Mouse (Mus musculus) CH12.LX (cell line): Measurements from ENCODE around the gene Bicd2. TPM values are rescaled to one million over a fixed set of nuclear protein-coding genes. Genes with fewer than 3 reads are reported as not detected.
A peak's percentile ranks its signal among the peaks of the same experiment; 100 is the strongest.

ENCODE experiments used
- DNase-seq: peaks from one replicate; pipeline ENCODE4 v3.0.0-alpha.2; 2013; ENCODE audit errors: extremely low read depth
- H3K27ac ChIP-seq: 2 replicates; pipeline ENCODE4 v1.5.1; 2012; ENCODE audit warnings: low read depth, mild to moderate bottlenecking, control low read depth, moderate library complexity; ENCODE audit not compliant: insufficient read depth
- H3K27me3 ChIP-seq: replicated peaks from 2 replicates; pipeline ENCODE3; 2012; ENCODE audit warnings: inconsistent platforms
- H3K36me3 ChIP-seq, 2 experiments: replicated peaks in 1 of 2; 2 replicates each; pipeline versions ENCODE3 to v1.6.1; 2012; ENCODE audit warnings: inconsistent platforms in 1 of 2, low read length in 1 of 2, mild to moderate bottlenecking in 1 of 2, mixed read lengths in 1 of 2, moderate library complexity in 1 of 2; ENCODE audit not compliant: control insufficient read depth in 1 of 2, insufficient read depth in 1 of 2
- H3K4me1 ChIP-seq, 2 experiments: 2 replicates each; pipeline ENCODE4 v1.6.1; 2012; ENCODE audit warnings: inconsistent platforms in 1 of 2, moderate library complexity in 1 of 2; ENCODE audit not compliant: insufficient read depth in 2 of 2, control insufficient read depth in 1 of 2
- H3K4me2 ChIP-seq: 2 replicates; pipeline ENCODE4 v1.6.1; 2012; ENCODE audit warnings: low read depth, mild to moderate bottlenecking, control low read depth; ENCODE audit not compliant: poor library complexity, insufficient read depth, severe bottlenecking
- H3K4me3 ChIP-seq, 3 experiments: fragments of 150-350 bp in 1 of 3; sonication (generic) in 1 of 3; replicated peaks in 1 of 3; 2 replicates each; pipeline versions ENCODE3 to v1.5.1; 2011 to 2012; ENCODE audit warnings: low read depth in 2 of 3, low read length in 2 of 3, mild to moderate bottlenecking in 2 of 3, moderate library complexity in 2 of 3, control low read depth in 1 of 3, improper control_type of control experiment in 1 of 3, inconsistent platforms in 1 of 3, mixed read lengths in 1 of 3; ENCODE audit not compliant: poor library complexity in 1 of 3
- H3K79me2 ChIP-seq: replicated peaks from 2 replicates; pipeline ENCODE4 v1.6.1; 2012; ENCODE audit warnings: mild to moderate bottlenecking, moderate library complexity; ENCODE audit not compliant: control insufficient read depth, poor library complexity, insufficient read depth, severe bottlenecking; ENCODE audit errors: extremely low read depth
- H3K9ac ChIP-seq: 2 replicates; pipeline ENCODE4 v1.6.1; 2012; ENCODE audit warnings: low read depth, mild to moderate bottlenecking, control low read depth, moderate library complexity; ENCODE audit not compliant: insufficient read depth
- H3K9me3 ChIP-seq: replicated peaks from 2 replicates; pipeline ENCODE3; 2012; ENCODE audit warnings: low read length, inconsistent platforms, mixed read lengths
- BHLHE40 ChIP-seq: IDR thresholded peaks from 2 replicates; pipeline ENCODE4 v1.6.1; 2011; ENCODE audit warnings: mild to moderate bottlenecking, low read depth, low read length, improper control_type of control experiment
- CHD2 ChIP-seq: IDR thresholded peaks from 2 replicates; pipeline ENCODE4 v1.6.1; 2011; ENCODE audit warnings: low read length, improper control_type of control experiment
- E2F4 ChIP-seq: IDR thresholded peaks from 2 replicates; pipeline ENCODE4 v1.6.1; 2011; ENCODE audit warnings: low read depth, low read length, improper control_type of control experiment; ENCODE audit not compliant: insufficient replicate concordance
- ETS1 ChIP-seq: conservative IDR thresholded peaks from 2 replicates; pipeline ENCODE4 v1.6.1; 2012; ENCODE audit warnings: low read depth, mild to moderate bottlenecking, inconsistent platforms, low read length, improper control_type of control experiment, moderate library complexity
- HCFC1 ChIP-seq: IDR thresholded peaks from 2 replicates; pipeline ENCODE4 v1.6.1; 2012; ENCODE audit warnings: low read depth, mild to moderate bottlenecking, inconsistent platforms, low read length, improper control_type of control experiment
- IRF4 ChIP-seq: IDR thresholded peaks from 2 replicates; pipeline ENCODE4 v1.6.1; 2014; ENCODE audit warnings: low read depth, mild to moderate bottlenecking, inconsistent platforms, low read length, improper control_type of control experiment
- JUN ChIP-seq: IDR thresholded peaks from 2 replicates; pipeline ENCODE4 v1.6.1; 2011; ENCODE audit warnings: low read depth, mild to moderate bottlenecking, low read length, improper control_type of control experiment, moderate library complexity; ENCODE audit not compliant: insufficient read depth
- JUND ChIP-seq: conservative IDR thresholded peaks from 2 replicates; pipeline ENCODE4 v1.6.1; 2011; ENCODE audit warnings: low read depth, low read length, improper control_type of control experiment
- KAT2A ChIP-seq: IDR thresholded peaks from 2 replicates; pipeline ENCODE4 v1.6.1; 2012; ENCODE audit warnings: low read length, improper control_type of control experiment, inconsistent platforms; ENCODE audit not compliant: insufficient replicate concordance
- MAX ChIP-seq: IDR thresholded peaks from 2 replicates; pipeline ENCODE4 v1.6.1; 2011; ENCODE audit warnings: low read length, improper control_type of control experiment
- MAZ ChIP-seq: IDR thresholded peaks from 2 replicates; pipeline ENCODE4 v1.6.1; 2012; ENCODE audit warnings: low read depth, mild to moderate bottlenecking, inconsistent platforms, low read length, improper control_type of control experiment, moderate library complexity
- MXI1 ChIP-seq: IDR thresholded peaks from 2 replicates; pipeline ENCODE4 v1.6.1; 2011; ENCODE audit warnings: mild to moderate bottlenecking, low read depth, low read length, improper control_type of control experiment
- MYC ChIP-seq: IDR thresholded peaks from 2 replicates; pipeline ENCODE4 v1.6.1; 2011; ENCODE audit warnings: low read depth, mild to moderate bottlenecking, improper control_type of control experiment, low read length
- NELFE ChIP-seq: IDR thresholded peaks from 2 replicates; pipeline ENCODE4 v1.6.1; 2011; ENCODE audit warnings: low read depth, low read length, improper control_type of control experiment
- NRF1 ChIP-seq: IDR thresholded peaks from 2 replicates; pipeline ENCODE4 v1.6.1; 2014; ENCODE audit warnings: low read depth, mild to moderate bottlenecking, inconsistent platforms, low read length, improper control_type of control experiment, moderate library complexity
- PAX5 ChIP-seq: IDR thresholded peaks from 2 replicates; pipeline ENCODE4 v1.6.1; 2012; ENCODE audit warnings: low read length, inconsistent platforms, mixed read lengths
- POLR2A ChIP-seq: IDR thresholded peaks from 2 replicates; pipeline ENCODE4 v1.6.1; 2011; ENCODE audit warnings: low read depth, mild to moderate bottlenecking, improper control_type of control experiment, low read length
- POLR2AphosphoS2 ChIP-seq: IDR thresholded peaks from 2 replicates; pipeline ENCODE4 v1.6.1; 2011; ENCODE audit warnings: low read depth, low read length, improper control_type of control experiment
- RAD21 ChIP-seq: IDR thresholded peaks from 2 replicates; pipeline ENCODE4 v1.6.1; 2011; ENCODE audit warnings: low read depth, mild to moderate bottlenecking, low read length, improper control_type of control experiment, moderate library complexity
- SMC3 ChIP-seq: IDR thresholded peaks from 2 replicates; pipeline ENCODE4 v1.6.1; 2011; ENCODE audit warnings: low read depth, low read length, improper control_type of control experiment
- TBP ChIP-seq: conservative IDR thresholded peaks from 2 replicates; pipeline ENCODE4 v1.6.1; 2011; ENCODE audit warnings: low read depth, low read length, improper control_type of control experiment
- UBTF ChIP-seq: IDR thresholded peaks from 2 replicates; pipeline ENCODE4 v1.6.1; 2012; ENCODE audit warnings: low read depth, mild to moderate bottlenecking, inconsistent platforms, low read length, improper control_type of control experiment, moderate library complexity
- USF1 ChIP-seq: IDR thresholded peaks from 2 replicates; pipeline ENCODE4 v1.6.1; 2014; ENCODE audit warnings: low read depth, mild to moderate bottlenecking, inconsistent platforms, low read length, improper control_type of control experiment
- USF2 ChIP-seq: conservative IDR thresholded peaks from 2 replicates; pipeline ENCODE4 v1.6.1; 2011; ENCODE audit warnings: low read depth, low read length, improper control_type of control experiment
- ZC3H11A ChIP-seq: IDR thresholded peaks from 2 replicates; pipeline ENCODE4 v1.6.1; 2012; ENCODE audit warnings: low read depth, mild to moderate bottlenecking, inconsistent platforms, low read length, improper control_type of control experiment
- ZKSCAN1 ChIP-seq: IDR thresholded peaks from 2 replicates; pipeline ENCODE4 v1.6.1; 2012; ENCODE audit warnings: low read depth, inconsistent platforms, low read length, improper control_type of control experiment, borderline replicate concordance
- ZMIZ1 ChIP-seq: IDR thresholded peaks from 2 replicates; pipeline ENCODE4 v1.6.1; 2012; ENCODE audit warnings: low read depth, mild to moderate bottlenecking, inconsistent platforms, low read length, improper control_type of control experiment
- dilution Hi-C: fragments of 300-500 bp; cut with MboI; formaldehyde crosslinking; loops from 2 replicates; pipeline ENCODE4 v1.14.3; 2020; ENCODE audit warnings: low sequenced_read_pairs; ENCODE audit not compliant: extremely low pct_unique_long_range_greater_than_20kb, extremely low pct_ligation_motif_present
- in situ Hi-C: fragments of 300-500 bp; cut with MboI; formaldehyde crosslinking; loops from 3 replicates; pipeline ENCODE4 v1.14.3; 2019; ENCODE audit warnings: low sequenced_read_pairs, low pct_ligation_motif_present, low pct_unique_long_range_greater_than_20kb, mixed read lengths
- polyA plus RNA-seq: library from polyadenylated mRNA; unstranded; fragments of >175 nt; gene quantifications from 2 replicates; pipeline ENCODE4 v1.2.1, GENCODE M21; 2012; ENCODE audit warnings: low read depth; ENCODE audit not compliant: insufficient read length
- total RNA-seq, 2 experiments: library from RNA; depleted of rRNA; stranded (reverse); fragments of 300-350 nt in 1 of 2; fragments of >200 nt in 1 of 2; gene quantifications; 2 replicates each; pipeline ENCODE4 v1.2.3; 2012 to 2014

The Bicd2 gene
- total and polyA plus RNA-seq, 3 experiments = 16.9 to 26.5 (median 21.0) TPM

DNA sequence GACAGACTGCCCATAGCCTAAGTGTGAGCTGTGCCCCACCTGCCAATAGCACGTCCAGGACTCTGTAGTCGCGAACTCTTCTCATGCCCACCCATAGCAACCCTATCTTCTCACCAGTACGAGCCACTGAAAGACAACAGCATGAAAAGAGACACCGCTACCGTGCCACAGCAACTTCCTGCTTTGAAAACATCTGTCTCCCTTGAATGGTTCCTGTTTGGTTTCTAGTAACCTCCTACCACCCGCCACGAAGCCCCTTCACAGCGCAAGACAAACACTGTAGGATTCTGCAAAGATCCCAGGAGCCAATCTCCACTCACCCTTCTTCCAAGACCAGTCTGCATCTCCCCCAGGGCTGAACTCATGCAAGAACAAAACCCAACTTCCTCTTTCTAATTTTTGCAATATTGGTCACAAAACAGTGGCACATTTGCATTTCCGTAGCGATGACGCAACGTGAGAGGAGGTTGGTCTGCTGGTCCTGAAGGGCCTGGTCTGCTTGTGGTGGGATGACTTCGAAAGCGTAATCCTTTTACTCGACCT, 32.5 kb upstream of the Bicd2 start (continued):
- TF ChIP-seq MAZ = peak; percentile 16; the same call in 1 of the 2 replicates
- TF ChIP-seq IRF4 = peak; percentile 87
- TF ChIP-seq E2F4 = 0 out of 2 replicates have a peak, but pooled peaks have one; percentile 37
- no peak for TF ChIP-seq USF2
- no peak for TF ChIP-seq NRF1
- TF ChIP-seq ZKSCAN1 = no peak
- peak; percentile 91 for TF ChIP-seq NELFE
- TF ChIP-seq TBP = peak; percentile 91
- TF ChIP-seq CHD2 = peak; percentile 68

DNA sequence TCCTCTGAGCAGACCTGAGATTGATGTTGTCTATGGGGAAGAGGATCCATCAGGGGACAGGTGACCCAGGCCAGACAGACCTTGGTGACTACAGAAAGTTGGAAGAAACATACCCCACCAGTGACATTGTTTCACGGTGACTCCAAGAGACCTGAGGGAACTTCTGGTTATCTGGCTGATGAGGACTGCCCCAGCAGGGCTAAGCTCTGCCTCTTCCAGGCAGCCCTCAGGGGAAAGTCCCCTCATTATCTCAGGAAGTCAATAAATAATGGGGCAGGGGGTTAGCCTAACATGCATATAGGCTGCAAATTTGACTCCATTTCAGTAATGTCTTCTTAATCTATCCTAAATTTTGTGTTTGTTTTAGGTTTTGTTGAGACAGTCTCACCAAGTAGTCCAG, 31.9 kb upstream of the Bicd2 start:
- Histone ChIP-seq H3K4me2 (peak overlapping the region; percentile 77), H3K9ac (peak overlapping the region; percentile 41)
- TF ChIP-seq KAT2A (no peak), MYC (no peak), POLR2A (no peak), NRF1 (no peak), POLR2AphosphoS2 (peak; percentile 21; the same call in 1 of the 2 replicates), ZKSCAN1 (no peak; the same call in 1 of the 2 replicates), UBTF (0 out of 2 replicates have a peak, but pooled peaks have one; percentile 43), ZC3H11A (no peak), MAX (no peak)
- TF ChIP-seq, all 38 proteins: peak for 2
- peak overlapping the region; percentile 97 for H3K27ac ChIP-seq
- peaks cover 21 to 45% of the 10 kb centered on the region in 2 experiments for H3K4me1 ChIP-seq
- in situ Hi-C loops = no loop called here
- no peaks in the 10 kb centered on the region for H3K27me3 ChIP-seq
- peaks cover 7 to 22% of the 10 kb centered on the region in 2 experiments for H3K36me3 ChIP-seq
- H3K9me3 ChIP-seq = no peaks in the 10 kb centered on the region
- peak overlapping the region in 2 of 3 experiments; percentile 17 to 71 for H3K4me3 ChIP-seq
- peaks cover 28% of the 10 kb centered on the region for H3K79me2 ChIP-seq
- peak; percentile 59 for DNase-seq
- dilution Hi-C loops = no loop called here

DNA sequence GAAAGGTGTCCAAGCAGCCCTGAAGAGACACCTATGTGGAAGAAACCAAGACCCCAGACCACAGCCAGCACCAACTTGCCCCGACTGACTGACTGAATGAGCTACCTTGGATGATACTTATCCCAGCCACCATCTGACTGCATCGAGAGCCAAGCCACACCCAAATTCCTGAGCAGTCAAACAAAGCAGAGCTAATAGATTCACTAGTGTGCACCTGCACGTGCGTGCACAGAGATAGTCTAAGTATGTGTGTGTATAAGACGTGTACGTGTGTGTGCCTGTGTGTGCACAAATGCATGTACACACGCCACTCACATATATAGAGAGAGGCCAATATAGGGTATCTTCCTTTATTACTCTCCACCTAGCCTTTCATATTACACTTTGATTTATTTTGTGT, 29.7 kb upstream of the Bicd2 start:
- dilution Hi-C loops (no loop called here), in situ Hi-C loops (no loop called here)
- Histone ChIP-seq H3K4me2 (no peak overlapping the region), H3K4me1 (peaks cover 15 to 31% of the 10 kb centered on the region in 2 experiments), H3K9me3 (no peaks in the 10 kb centered on the region), H3K36me3 (peaks cover 2 to 3% of the 10 kb centered on the region in 2 experiments), H3K9ac (no peak overlapping the region), H3K27ac (no peak overlapping the region), H3K27me3 (no peaks in the 10 kb centered on the region), H3K4me3 (no peak overlapping the region)
- no peak for DNase-seq
- TF ChIP-seq TBP = no peak
- TF ChIP-seq JUN = no peak
- TF ChIP-seq ZKSCAN1 = no peak
- TF ChIP-seq ZMIZ1 = no peak
- TF ChIP-seq USF2 = no peak
- no peak for TF ChIP-seq HCFC1
- TF ChIP-seq SMC3 = no peak
- no peak for TF ChIP-seq JUND
- TF ChIP-seq POLR2AphosphoS2 = no peak
- no peak for TF ChIP-seq MYC
- TF ChIP-seq PAX5 = no peak
- TF ChIP-seq USF1 = no peak
- TF ChIP-seq NELFE = no peak
- no peak for TF ChIP-seq RAD21
- no peak for TF ChIP-seq BHLHE40
- TF ChIP-seq KAT2A = no peak
- no peak for TF ChIP-seq MXI1
- TF ChIP-seq IRF4 = no peak
- TF ChIP-seq ETS1 = no peak
- no peak for TF ChIP-seq E2F4
- TF ChIP-seq, all 38 proteins: peak for 0
- peaks cover 11% of the 10 kb centered on the region for H3K79me2 ChIP-seq
